Mouse (Mus musculus): ENCODE measurements around the gene Filip1l. TPM values are rescaled to one million over a fixed set of nuclear protein-coding genes. Genes with fewer than 3 reads are reported as not detected.

Gene Filip1l
- polyA plus RNA-seq, 1 experiment = 4.3 TPM

GRCm38 (mm10) chr16:57349039-57349438, 3.9 kb upstream of the Filip1l start:
- DNase-seq = no peak
- Histone ChIP-seq H3K36me3 (ENCODE audit: control insufficient read depth, insufficient read depth, low read length) (no peaks in the 10 kb centered on the region), H3K27me3 (ENCODE audit: control insufficient read depth, insufficient read depth, low read length) (no peaks in the 10 kb centered on the region), H3K4me1 (replicated peaks; ENCODE audit: control insufficient read depth, insufficient read depth, low read length) (no peaks in the 10 kb centered on the region), H3K4me3 (ENCODE audit: control insufficient read depth, insufficient read depth, low read length) (no peak overlapping the region), H3K27ac (ENCODE audit: control insufficient read depth, insufficient read depth, low read length) (no peak overlapping the region)
- 93% methylated on average over 3 of the region's 3 CpGs for WGBS
- no peak for TF ChIP-seq POLR2A (IDR thresholded peaks at IDR 0.05; ENCODE audit: control insufficient read depth, extremely low read depth, insufficient read depth, low read length, poor library complexity)
- TF ChIP-seq CTCF (IDR thresholded peaks at IDR 0.05; ENCODE audit: borderline replicate concordance, control insufficient read depth, extremely low read depth, insufficient read depth, low read length, poor library complexity) = no peak

- no peak overlapping the region for H3K27ac ChIP-seq (ENCODE audit: control insufficient read depth, insufficient read depth, low read length)
- DNase-seq = no peak
- 79% methylated on average over 3 of the region's 3 CpGs for WGBS
- no peaks in the 10 kb centered on the region for H3K27me3 ChIP-seq (ENCODE audit: control insufficient read depth, insufficient read depth, low read length)
- TF ChIP-seq CTCF (IDR thresholded peaks at IDR 0.05; ENCODE audit: borderline replicate concordance, control insufficient read depth, extremely low read depth, insufficient read depth, low read length, poor library complexity) = no peak
- TF ChIP-seq POLR2A (IDR thresholded peaks at IDR 0.05; ENCODE audit: control insufficient read depth, extremely low read depth, insufficient read depth, low read length, poor library complexity) = no peak
- H3K4me1 ChIP-seq (replicated peaks; ENCODE audit: control insufficient read depth, insufficient read depth, low read length) = no peaks in the 10 kb centered on the region
- no peak overlapping the region for H3K4me3 ChIP-seq (ENCODE audit: control insufficient read depth, insufficient read depth, low read length)
- no peaks in the 10 kb centered on the region for H3K36me3 ChIP-seq (ENCODE audit: control insufficient read depth, insufficient read depth, low read length)
Observed at GRCm38 (mm10) chr16:57349689-57350088, 3.2 kb upstream of the Filip1l start.

- H3K27me3 ChIP-seq (ENCODE audit: control insufficient read depth, insufficient read depth, low read length) = no peaks in the 10 kb centered on the region
- no peak overlapping the region for H3K27ac ChIP-seq (ENCODE audit: control insufficient read depth, insufficient read depth, low read length)
- H3K4me1 ChIP-seq (replicated peaks; ENCODE audit: control insufficient read depth, insufficient read depth, low read length) = no peaks in the 10 kb centered on the region
- no peaks in the 10 kb centered on the region for H3K36me3 ChIP-seq (ENCODE audit: control insufficient read depth, insufficient read depth, low read length)
- 95% methylated on average over 11 of the region's 11 CpGs for WGBS
- H3K4me3 ChIP-seq (ENCODE audit: control insufficient read depth, insufficient read depth, low read length) = no peak overlapping the region
- no peak for TF ChIP-seq CTCF (IDR thresholded peaks at IDR 0.05; ENCODE audit: borderline replicate concordance, control insufficient read depth, extremely low read depth, insufficient read depth, low read length, poor library complexity)
- TF ChIP-seq POLR2A (IDR thresholded peaks at IDR 0.05; ENCODE audit: control insufficient read depth, extremely low read depth, insufficient read depth, low read length, poor library complexity) = no peak
- no peak for DNase-seq
Observed at GRCm38 (mm10) chr16:57353166-57353721, 351 bp downstream of the Filip1l start.

- H3K27ac ChIP-seq (ENCODE audit: control insufficient read depth, insufficient read depth, low read length) = no peak overlapping the region
- no peaks in the 10 kb centered on the region for H3K27me3 ChIP-seq (ENCODE audit: control insufficient read depth, insufficient read depth, low read length)
- no peak for DNase-seq
- no peaks in the 10 kb centered on the region for H3K36me3 ChIP-seq (ENCODE audit: control insufficient read depth, insufficient read depth, low read length)
- no peak overlapping the region for H3K4me3 ChIP-seq (ENCODE audit: control insufficient read depth, insufficient read depth, low read length)
- H3K4me1 ChIP-seq (replicated peaks; ENCODE audit: control insufficient read depth, insufficient read depth, low read length) = no peaks in the 10 kb centered on the region
- TF ChIP-seq POLR2A (IDR thresholded peaks at IDR 0.05; ENCODE audit: control insufficient read depth, extremely low read depth, insufficient read depth, low read length, poor library complexity) = no peak
- no peak for TF ChIP-seq CTCF (IDR thresholded peaks at IDR 0.05; ENCODE audit: borderline replicate concordance, control insufficient read depth, extremely low read depth, insufficient read depth, low read length, poor library complexity)
- WGBS = 91% methylated on average over 6 of the region's 6 CpGs
Observed at GRCm38 (mm10) chr16:57353932-57354331, 1.0 kb downstream of the Filip1l start.

- no peak for DNase-seq
- TF ChIP-seq CTCF (IDR thresholded peaks at IDR 0.05; ENCODE audit: borderline replicate concordance, control insufficient read depth, extremely low read depth, insufficient read depth, low read length, poor library complexity) = no peak
- no peak for TF ChIP-seq POLR2A (IDR thresholded peaks at IDR 0.05; ENCODE audit: control insufficient read depth, extremely low read depth, insufficient read depth, low read length, poor library complexity)
- Histone ChIP-seq H3K27me3 (ENCODE audit: control insufficient read depth, insufficient read depth, low read length) (no peaks in the 10 kb centered on the region), H3K4me1 (replicated peaks; ENCODE audit: control insufficient read depth, insufficient read depth, low read length) (no peaks in the 10 kb centered on the region), H3K36me3 (ENCODE audit: control insufficient read depth, insufficient read depth, low read length) (no peaks in the 10 kb centered on the region), H3K27ac (ENCODE audit: control insufficient read depth, insufficient read depth, low read length) (no peak overlapping the region), H3K4me3 (ENCODE audit: control insufficient read depth, insufficient read depth, low read length) (no peak overlapping the region)
- 92% methylated on average over 6 of the region's 6 CpGs for WGBS
Observed at GRCm38 (mm10) chr16:57356454-57356853, 3.6 kb downstream of the Filip1l start.

GRCm38 (mm10) chr16:57357011-57357410, 4.1 kb downstream of the Filip1l start:
- Histone ChIP-seq H3K27ac (ENCODE audit: control insufficient read depth, insufficient read depth, low read length) (no peak overlapping the region), H3K4me3 (ENCODE audit: control insufficient read depth, insufficient read depth, low read length) (no peak overlapping the region), H3K27me3 (ENCODE audit: control insufficient read depth, insufficient read depth, low read length) (no peaks in the 10 kb centered on the region), H3K36me3 (ENCODE audit: control insufficient read depth, insufficient read depth, low read length) (no peaks in the 10 kb centered on the region), H3K4me1 (replicated peaks; ENCODE audit: control insufficient read depth, insufficient read depth, low read length) (no peaks in the 10 kb centered on the region)
- DNase-seq = no peak
- WGBS = 91% methylated on average over 6 of the region's 6 CpGs
- TF ChIP-seq POLR2A (IDR thresholded peaks at IDR 0.05; ENCODE audit: control insufficient read depth, extremely low read depth, insufficient read depth, low read length, poor library complexity) = no peak
- no peak for TF ChIP-seq CTCF (IDR thresholded peaks at IDR 0.05; ENCODE audit: borderline replicate concordance, control insufficient read depth, extremely low read depth, insufficient read depth, low read length, poor library complexity)

GRCm38 (mm10) chr16:57359251-57359650, 6.4 kb downstream of the Filip1l start:
- WGBS = 96% methylated on average over 10 of the region's 10 CpGs
- Histone ChIP-seq H3K27ac (ENCODE audit: control insufficient read depth, insufficient read depth, low read length) (no peak overlapping the region), H3K36me3 (ENCODE audit: control insufficient read depth, insufficient read depth, low read length) (no peaks in the 10 kb centered on the region), H3K4me1 (replicated peaks; ENCODE audit: control insufficient read depth, insufficient read depth, low read length) (no peaks in the 10 kb centered on the region), H3K4me3 (ENCODE audit: control insufficient read depth, insufficient read depth, low read length) (no peak overlapping the region), H3K27me3 (ENCODE audit: control insufficient read depth, insufficient read depth, low read length) (no peaks in the 10 kb centered on the region)
- TF ChIP-seq POLR2A (IDR thresholded peaks at IDR 0.05; ENCODE audit: control insufficient read depth, extremely low read depth, insufficient read depth, low read length, poor library complexity) = no peak
- TF ChIP-seq CTCF (IDR thresholded peaks at IDR 0.05; ENCODE audit: borderline replicate concordance, control insufficient read depth, extremely low read depth, insufficient read depth, low read length, poor library complexity) = no peak
- DNase-seq = no peak
